Mouse (Mus musculus) cerebellum, adult (tissue): ENCODE results near the gene Nf2.
"Not testable (repeated sequence)": the region's sequence is repeated elsewhere in the genome, so short reads cannot be mapped to it uniquely, and the experiment has no call there.

Experiments used
- ATAC-seq: cut with Nextera tagmentation; 2 replicates; pipeline ENCODE4 v1.9.2; 2017; ENCODE audit warnings: mild to moderate bottlenecking, moderate library complexity, mixed read lengths; ENCODE audit not compliant: insufficient number of reproducible peaks, low FRiP score, low TSS enrichment

Nf2 gene

DNA sequence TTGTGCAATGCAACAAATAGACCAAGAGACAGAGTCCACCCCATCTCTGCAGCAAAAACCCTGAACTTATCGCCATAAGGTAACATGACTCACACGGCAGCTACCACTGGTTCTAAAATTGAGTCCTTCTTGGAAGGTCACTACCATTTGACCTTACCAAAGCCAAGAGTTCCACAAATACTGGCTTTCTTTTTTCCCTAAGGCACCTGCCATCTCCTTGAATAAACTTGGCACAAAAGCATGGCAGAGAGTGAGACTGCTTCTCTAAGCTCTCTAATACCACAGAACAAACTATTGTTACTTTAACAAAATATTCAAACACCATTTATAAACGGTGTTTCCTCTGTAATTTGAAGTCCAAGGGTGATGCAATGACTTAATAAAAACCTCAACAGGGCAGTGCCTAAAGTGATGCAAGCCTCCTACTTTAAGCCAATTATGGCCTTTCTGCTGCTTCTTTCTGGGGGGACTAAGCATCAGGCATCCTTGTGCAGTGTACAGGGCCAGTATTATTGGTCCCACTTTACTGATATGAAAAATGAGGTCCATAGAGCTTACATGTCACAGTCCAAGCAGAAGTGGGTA, 8.3 kb downstream of the Nf2 start:
- no peak for ATAC-seq

DNA sequence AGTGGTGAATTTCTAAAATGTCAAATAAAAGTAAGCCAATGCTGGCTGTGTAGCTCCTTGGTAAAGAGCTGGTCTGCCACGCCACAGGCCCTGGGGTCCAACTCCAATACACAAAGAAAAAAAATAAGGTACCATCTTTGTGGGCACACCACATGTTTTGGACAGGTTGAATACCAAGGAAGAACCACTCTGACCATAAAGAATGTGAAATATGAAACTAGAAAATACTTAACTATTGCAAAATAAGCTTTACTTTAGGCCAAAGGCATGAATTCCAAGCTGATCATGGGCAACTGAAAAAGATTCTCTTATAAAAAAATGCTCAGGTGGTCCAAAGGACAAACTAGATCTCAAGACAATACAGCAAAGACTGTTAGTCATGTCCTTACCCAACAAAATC, 11.1 kb downstream of the Nf2 start:
- ATAC-seq = no peak

DNA sequence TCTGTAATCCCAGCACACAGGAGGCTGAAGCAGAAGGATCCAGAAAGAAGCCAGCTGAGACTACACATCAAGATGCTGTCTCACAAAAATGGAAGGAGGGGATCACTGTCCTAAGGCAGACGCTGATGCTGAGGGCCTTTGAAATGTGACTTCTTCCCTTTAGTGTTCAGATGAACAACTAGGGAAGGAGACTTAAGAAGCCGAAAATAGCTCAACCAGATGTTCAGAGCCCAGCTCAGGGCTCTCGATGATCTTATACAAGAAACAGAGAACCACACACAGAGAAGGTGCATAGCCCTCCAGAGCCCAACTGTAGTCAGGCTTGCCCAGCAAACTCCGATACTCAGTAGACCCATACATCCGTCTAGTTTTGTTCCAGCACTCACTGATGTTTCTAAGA, 12.0 kb downstream of the Nf2 start:
- no peak for ATAC-seq

- no peak for ATAC-seq
Observed at GRCm38 (mm10) chr11:4836755-4837154, 12.6 kb downstream of the Nf2 start.

- no peak for ATAC-seq
Observed at GRCm38 (mm10) chr11:4835436-4835835, 13.9 kb downstream of the Nf2 start.

DNA sequence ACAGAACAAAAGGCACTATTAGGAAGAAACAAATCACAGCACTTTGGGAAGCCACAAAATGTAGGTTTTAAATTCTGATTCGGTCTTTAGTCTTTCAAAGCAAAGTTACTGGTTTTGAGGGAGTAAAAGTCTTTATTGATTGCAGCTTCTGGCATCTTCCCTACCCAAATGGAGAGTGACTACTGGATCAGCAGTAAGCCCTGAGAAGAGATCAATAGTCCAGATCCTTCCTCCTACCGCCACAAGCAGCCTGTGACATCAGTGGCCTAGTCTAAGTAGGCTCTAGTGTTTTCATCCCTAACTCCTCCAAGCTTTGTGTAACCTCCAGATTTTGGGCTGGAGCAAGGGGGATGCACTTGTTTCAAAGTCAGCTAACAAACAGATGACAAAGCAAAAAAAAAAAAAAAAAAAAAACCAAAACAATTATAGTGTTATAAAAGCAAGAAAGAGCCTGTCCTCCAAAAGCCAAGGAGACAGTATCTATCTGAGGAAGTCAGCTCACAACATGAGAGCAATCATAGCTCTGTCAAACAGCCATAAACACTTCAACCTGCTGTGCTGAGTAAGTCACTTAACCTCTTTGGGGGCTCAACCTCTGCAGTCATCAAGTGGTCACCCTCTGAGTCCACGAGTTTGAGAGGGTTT, 15.9 kb downstream of the Nf2 start:
- ATAC-seq = no peak

DNA sequence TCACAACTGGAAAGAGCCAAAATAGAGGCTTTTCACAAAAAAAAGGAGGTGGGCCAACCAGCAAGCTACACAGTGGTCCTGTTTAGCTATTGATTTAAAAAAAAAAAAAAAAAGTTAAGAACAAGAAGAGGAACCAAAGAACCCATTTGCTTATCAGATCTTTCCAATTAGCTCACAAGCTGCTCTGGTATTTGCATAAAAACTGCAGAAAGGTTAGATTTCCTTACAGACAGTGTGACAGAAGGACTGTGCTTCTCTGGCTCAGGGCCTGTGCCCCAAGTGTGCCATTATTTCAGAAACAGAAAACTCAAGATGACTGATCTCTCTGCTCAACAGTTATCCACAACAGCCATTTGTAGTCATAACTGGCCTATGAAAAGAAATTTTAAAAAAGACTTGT, 18.3 kb downstream of the Nf2 start:
- ATAC-seq = no peak

GRCm38 (mm10) chr11:4827916-4828315, 21.4 kb downstream of the Nf2 start:
- ATAC-seq = no peak

- no peak for ATAC-seq
Observed at GRCm38 (mm10) chr11:4827340-4827739, 22.0 kb downstream of the Nf2 start.

DNA sequence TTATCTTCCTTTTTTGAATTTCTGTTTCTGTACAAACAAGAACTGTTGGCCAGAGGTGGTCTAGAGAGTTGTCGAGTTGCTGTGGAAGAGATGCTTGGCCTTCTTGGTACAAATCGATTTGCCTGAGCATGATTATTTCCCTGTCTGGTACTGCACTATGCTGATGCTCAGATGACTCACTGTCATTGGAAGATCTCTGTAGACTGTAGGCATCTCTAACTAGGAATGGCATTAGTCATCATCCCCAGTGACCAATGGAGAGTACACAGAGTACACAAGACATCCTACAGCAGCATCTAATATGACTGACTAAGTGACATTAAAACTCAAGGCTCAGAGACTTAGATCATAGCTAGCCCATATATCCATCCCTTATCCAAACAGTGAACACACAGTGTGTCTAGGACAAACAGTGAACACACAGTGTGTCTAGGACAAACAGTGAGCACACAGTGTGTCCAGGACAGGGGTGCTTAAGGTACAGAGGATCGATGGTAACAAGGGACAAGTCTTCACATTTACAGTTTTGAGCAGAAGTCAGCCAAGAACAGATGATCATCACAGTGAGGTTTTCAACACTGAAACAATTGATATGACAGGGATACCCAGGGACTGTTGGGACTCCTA, 23.1 kb downstream of the Nf2 start:
- no peak for ATAC-seq

GRCm38 (mm10) chr11:4823655-4824312, 25.6 kb downstream of the Nf2 start:
- no peak for ATAC-seq

GRCm38 (mm10) chr11:4822446-4822842, 26.9 kb downstream of the Nf2 start:
- not testable (repeated sequence) for ATAC-seq

DNA sequence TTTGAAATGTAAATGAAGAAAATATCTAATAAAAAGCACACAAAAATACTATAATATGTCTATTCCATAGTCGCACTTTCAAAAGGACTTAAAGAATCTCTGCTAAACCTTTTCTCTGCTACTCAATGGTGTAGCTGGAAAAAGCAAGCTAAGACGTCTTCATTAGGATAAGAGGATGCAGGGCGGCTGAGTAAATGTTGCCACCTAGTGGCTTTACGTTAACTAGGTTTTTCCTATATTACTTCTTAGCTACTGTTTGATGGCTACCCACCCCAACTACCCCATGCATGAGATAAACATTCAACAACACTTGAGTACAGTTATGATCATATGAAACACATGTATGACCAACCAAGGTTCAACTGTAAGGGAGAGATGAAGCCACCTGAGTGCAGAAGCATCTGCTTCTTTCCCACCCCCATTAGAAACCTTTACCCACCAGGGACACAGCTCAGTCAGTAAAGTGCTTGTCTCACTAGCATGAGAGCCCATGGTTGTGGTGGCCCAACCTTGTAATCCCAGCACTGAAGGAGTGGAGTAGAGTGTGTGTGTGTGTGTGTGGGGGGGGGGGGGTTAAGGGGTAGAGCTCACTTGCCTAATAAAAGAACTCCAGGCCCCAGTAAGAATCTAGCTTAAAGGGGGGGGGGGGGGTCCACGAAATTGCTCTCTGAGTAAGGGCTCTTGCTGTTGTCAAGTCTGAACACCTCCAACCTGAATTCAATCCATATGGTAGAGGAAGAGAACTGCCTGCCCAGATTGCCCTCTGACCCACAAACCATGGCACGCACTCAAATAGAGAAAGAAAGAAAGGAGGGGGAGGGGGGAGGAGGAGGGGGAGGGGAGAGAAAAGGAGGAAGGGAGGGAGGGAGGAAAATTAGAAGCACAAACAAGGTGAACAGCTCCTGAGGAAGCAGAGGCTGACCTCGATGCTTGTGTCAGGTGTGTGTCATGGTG, 27.6 kb downstream of the Nf2 start:
- ATAC-seq = no peak

- ATAC-seq = no peak
Observed at GRCm38 (mm10) chr11:4814507-4815450, 34.6 kb downstream of the Nf2 start.

DNA sequence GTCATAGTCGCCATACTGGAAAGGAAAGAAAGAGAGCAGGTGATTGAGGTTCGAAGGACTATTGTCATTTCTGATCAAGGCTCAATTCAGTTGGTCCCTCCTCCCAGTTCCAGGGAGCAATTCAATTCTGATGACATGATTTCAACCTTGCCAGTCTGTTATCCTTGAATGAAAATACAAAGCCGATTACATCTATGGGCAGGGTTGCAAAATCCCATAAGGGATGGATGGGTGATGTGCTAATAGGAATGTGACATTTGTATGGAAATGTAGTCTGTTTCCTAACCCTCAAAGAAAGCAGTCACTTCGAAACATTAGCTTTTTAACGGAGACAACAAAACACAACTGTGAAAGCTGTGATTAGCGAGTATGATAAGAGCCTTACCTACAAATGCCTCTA, 41.0 kb downstream of the Nf2 start:
- ATAC-seq = no peak

DNA sequence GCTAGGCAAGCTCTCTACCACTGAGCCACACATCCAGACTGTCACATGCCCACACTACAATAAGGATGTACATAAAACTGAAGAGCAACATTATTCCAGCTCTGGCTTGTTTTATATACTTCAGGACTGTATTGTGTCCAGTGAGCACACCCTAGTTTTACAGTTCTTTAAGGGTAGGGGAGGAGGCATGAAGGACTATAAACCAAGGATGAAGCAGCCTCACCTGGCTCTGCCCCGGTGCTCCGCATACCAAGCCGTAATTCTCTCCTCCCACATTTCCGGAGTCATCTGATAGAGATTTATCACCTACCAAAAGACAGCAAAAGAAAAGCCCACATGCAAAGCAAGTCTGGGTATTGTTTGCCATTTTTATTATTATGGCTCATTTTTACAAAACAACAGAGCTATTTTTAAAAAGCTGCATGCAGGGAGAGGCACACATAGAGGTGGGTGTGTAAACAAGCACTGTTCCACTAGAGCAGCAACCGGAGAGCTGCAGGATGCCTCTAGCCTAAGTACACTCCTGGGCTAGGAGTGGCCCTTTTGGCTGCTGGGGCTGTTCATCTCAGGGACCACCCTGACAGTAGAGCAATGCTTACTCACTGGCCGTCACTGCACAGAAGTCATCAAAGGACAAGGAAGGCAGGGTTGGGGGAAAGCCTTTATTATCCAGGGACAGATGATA, 43.2 kb downstream of the Nf2 start:
- no peak for ATAC-seq

- ATAC-seq = no peak
Observed at GRCm38 (mm10) chr11:4804921-4805562, 44.3 kb downstream of the Nf2 start.

DNA sequence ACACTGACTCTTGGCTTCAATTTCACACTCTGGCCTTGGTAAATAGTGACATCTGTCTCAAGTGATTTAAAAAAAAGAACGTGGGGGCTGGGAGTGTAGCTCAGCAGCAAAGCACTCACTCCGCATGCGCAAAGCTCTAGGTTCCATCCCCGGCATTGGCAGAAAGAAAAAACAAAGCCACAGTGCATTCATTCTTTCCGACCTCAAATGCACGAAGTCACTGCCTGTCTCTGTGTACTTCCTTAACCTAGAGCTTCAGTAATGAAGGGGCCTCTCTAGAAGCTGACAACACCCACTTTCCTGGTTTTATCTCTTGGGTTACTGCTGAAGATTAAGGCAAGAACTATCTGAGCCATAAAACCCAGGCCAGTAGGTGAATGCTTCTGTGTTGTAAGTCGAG, 45.4 kb downstream of the Nf2 start:
- no peak for ATAC-seq
